Mouse (Mus musculus): ENCODE results near the gene Ostm1.

DNA sequence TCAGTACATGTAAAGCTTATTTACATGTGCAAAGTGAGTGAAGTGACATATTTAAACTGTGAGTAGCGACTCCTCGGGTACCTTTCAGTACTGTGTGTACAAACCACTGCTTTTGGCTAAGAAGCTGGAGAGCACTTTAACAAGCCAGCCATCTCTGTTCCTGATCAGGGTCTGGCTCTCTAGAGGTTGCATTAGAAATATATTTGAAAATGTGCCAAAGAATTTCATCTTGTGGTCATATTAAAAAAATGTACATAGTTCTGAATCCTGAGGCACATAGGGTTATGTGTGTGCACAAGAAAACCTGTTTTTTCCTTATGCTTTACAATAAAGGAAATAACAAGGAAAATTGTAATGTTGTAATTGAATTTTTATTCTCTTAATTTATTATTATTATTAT is 118.5 kb downstream of the Ostm1 start:
- TF ChIP-seq CTCF (IDR thresholded peaks at IDR 0.05; ENCODE audit: low read depth, low read length) (no peak), GATA1 (IDR thresholded peaks at IDR 0.05; ENCODE audit: borderline replicate concordance, low read length) (no peak)
